Mouse (Mus musculus): ENCODE measurements around the gene Lemd2.

GRCm38 (mm10) chr17:27250461-27250860 lies 46.2 kb upstream of the Lemd2 start:
- TF ChIP-seq ZNF384 (IDR thresholded peaks at IDR 0.05; ENCODE audit: low read depth, low read length) (no peak), POLR2A (IDR thresholded peaks at IDR 0.05; ENCODE audit: control insufficient read depth in 1 of 2, insufficient read depth in 1 of 2, low read depth in 1 of 2, low read length in 2 of 2, poor library complexity in 1 of 2) (no peak)
